Mouse (Mus musculus) limb, embryonic 14.5 days (tissue): Measurements from ENCODE around the gene Nos3. TPM values are rescaled to one million over a fixed set of nuclear protein-coding genes. Genes with fewer than 3 reads are reported as not detected.

Experiments
- ATAC-seq: fragments of 200-750 bp; cut with Nextera tagmentation; 2 replicates; pipeline ENCODE4 v1.8.0; 2017; ENCODE audit warnings: low read depth, moderate number of reproducible peaks, moderate TSS enrichment; ENCODE audit not compliant: low FRiP score
- DNase-seq: peaks from one replicate; pipeline ENCODE4 v3.0.0-alpha.2; 2015; ENCODE audit warnings: low spot score
- H3K27ac ChIP-seq: fragments of 300-500 bp; sonication (generic); replicated peaks from 2 replicates; pipeline ENCODE4 v1.5.1; 2014; ENCODE audit warnings: low read depth, mild to moderate bottlenecking, low read length, moderate library complexity, mixed read lengths
- H3K27me3 ChIP-seq: fragments of 300-500 bp; sonication (generic); 2 replicates; pipeline ENCODE4 v1.6.1; 2014; ENCODE audit warnings: low read length, mixed read lengths; ENCODE audit not compliant: control insufficient read depth, insufficient read depth
- H3K36me3 ChIP-seq: fragments of 300-500 bp; sonication (generic); 2 replicates; pipeline ENCODE4 v1.6.1; 2014; ENCODE audit warnings: mild to moderate bottlenecking, low read length, moderate library complexity, mixed read lengths; ENCODE audit not compliant: control insufficient read depth, insufficient read depth
- H3K4me1 ChIP-seq: fragments of 300-500 bp; sonication (generic); 2 replicates; pipeline ENCODE4 v1.6.1; 2014; ENCODE audit warnings: antibody characterized with exemption, low read length, mixed read lengths; ENCODE audit not compliant: control insufficient read depth, insufficient read depth
- H3K4me2 ChIP-seq: fragments of 300-500 bp; sonication (generic); replicated peaks from 2 replicates; pipeline ENCODE4 v1.6.1; 2014; ENCODE audit warnings: low read depth, mild to moderate bottlenecking, low read length, moderate library complexity; ENCODE audit not compliant: severe bottlenecking
- H3K4me3 ChIP-seq: fragments of 300-500 bp; sonication (generic); replicated peaks from 2 replicates; pipeline ENCODE4 v1.5.1; 2014; ENCODE audit warnings: low read length
- H3K9ac ChIP-seq: fragments of 300-500 bp; sonication (generic); 2 replicates; pipeline ENCODE4 v1.6.1; 2014; ENCODE audit warnings: mild to moderate bottlenecking, low read depth, low read length, moderate library complexity; ENCODE audit not compliant: severe bottlenecking
- H3K9me3 ChIP-seq: fragments of 300-500 bp; sonication (generic); 2 replicates; pipeline ENCODE4 v1.6.1; 2016; ENCODE audit warnings: low read length; ENCODE audit not compliant: control insufficient read depth
- POLR2A ChIP-seq: fragments of 200-500 bp; IDR thresholded peaks from 2 replicates; pipeline ENCODE4 v1.8.0; 2012; ENCODE audit warnings: inconsistent platforms, mild to moderate bottlenecking, moderate library complexity, borderline replicate concordance; ENCODE audit not compliant: insufficient read depth, insufficient read length; ENCODE audit errors: extremely low read depth
- WGBS: fragments of 180-500 bp; shearing (Covaris S2); extraction: QIAGEN DNeasy Blood & Tissue Kit; methylation state at CpG from one replicate; pipeline ENCODE4 v1.1.7; 2014; 5-methylcytosine and 5-hydroxymethylcytosine counted together
- polyA plus RNA-seq, 2 experiments: library from polyadenylated mRNA; depleted of rRNA in 1 of 2; stranded (reverse) in 1 of 2; unstranded in 1 of 2; fragments of >200 nt; fragmentation: Nextera tagmentation in 1 of 2; extraction: Ambion mirVana in 1 of 2; gene quantifications; 2 replicates each; pipeline versions ENCODE4 v1.2.1 to v1.2.3; 2012 to 2014

Nos3 gene
- polyA plus RNA-seq, 2 experiments: 4.8 to 7.3 TPM

DNA sequence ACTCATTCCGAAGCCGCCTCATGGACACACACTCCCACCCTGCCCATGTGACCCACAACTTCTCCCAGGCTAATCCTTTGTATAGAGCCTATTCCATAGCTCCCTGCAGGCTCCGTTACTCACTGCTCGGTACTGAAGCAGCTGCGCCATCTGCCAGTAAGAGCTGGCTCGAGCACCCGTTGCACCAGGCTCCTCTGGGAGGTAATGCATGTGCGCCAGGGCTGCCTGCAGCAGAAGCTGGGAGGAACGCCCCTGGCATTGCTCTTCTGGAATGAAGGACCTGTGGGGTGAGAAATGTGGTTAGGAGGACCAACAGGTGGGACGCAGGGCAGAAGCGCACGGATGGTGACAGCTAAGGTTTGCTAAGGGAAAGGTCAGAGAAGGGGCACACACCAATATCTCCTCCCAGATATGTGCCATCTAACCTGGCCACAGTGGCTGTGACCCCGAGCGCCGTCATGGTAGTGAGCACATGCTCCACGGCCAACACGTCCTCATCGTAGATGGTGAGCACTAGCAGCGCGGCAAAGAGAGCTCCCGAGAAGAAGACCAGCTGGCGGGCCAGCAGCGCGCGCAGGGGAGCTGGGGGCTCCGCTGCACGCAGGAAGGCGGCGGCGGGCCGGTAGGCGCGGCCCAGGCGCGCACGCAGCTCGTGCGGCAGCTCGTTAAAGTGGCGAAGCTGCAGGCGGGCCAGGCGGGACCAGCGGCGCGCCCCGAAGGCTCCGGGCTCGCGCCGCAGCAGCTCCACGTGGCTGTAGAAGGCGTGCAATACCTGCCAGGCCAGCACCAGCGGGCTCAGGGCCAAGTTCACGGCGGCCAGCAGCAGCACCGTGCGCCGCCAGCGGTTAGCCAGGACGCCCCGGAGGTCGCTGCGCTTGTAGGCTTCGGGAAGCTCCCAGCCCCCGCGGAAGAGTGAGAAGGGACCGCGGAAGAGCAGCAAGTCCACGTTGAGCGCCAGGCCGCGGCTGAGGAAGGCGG is 22.9 kb downstream of the Nos3 start:
- H3K27me3 ChIP-seq: 0 out of 2 replicates have a peak, but pooled peaks cover 16% of the 10 kb centered on the region
- DNase-seq: peak; percentile 58
- peak overlapping the region; percentile 99 for H3K4me2 ChIP-seq
- peak; percentile 28 for ATAC-seq
- peak overlapping the region; percentile 62 for H3K9ac ChIP-seq
- H3K27ac ChIP-seq: no peak overlapping the region
- H3K9me3 ChIP-seq: no peaks in the 10 kb centered on the region
- H3K36me3 ChIP-seq: no peaks in the 10 kb centered on the region
- under 1% methylated on average over 52 of the region's 73 CpGs for WGBS
- no peak for TF ChIP-seq POLR2A
- H3K4me1 ChIP-seq: peaks cover 11% of the 10 kb centered on the region
- peak overlapping the region; percentile 50 for H3K4me3 ChIP-seq

DNA sequence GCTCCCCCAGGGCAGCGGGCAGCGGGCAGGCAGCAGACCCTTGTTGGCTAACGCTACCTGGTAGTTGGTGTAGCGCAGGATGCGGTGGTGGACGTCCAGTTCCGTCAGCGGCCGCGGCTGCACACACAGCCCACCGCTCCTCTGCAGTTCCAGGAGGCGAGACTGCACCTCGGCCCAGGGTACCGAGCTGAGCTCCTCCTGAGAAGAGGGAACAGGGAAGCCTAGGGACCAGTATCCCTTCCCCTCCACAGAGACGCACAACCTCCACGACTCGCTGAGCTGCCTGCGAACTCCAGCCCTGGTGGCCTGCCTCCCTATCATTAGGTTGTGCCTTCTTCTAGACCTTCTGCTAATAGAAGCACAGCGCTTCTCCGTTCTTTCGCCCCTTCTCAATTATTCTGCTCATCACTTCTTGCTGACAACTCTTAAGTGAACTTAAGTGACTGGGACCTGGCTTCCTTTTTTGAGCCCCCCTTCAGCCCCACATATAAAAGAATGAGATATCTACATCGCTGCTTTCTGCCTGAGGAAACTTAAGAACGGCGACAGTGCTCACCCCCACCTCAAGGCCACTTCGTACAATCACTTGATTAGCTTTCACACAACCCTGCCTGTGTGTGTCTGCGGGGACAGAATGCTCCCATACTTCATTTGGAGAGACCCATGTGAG is 23.8 kb downstream of the Nos3 start:
- Histone ChIP-seq H3K36me3 (no peaks in the 10 kb centered on the region), H3K4me2 (peak overlapping the region; percentile 99), H3K9ac (peak overlapping the region; percentile 62), H3K9me3 (no peaks in the 10 kb centered on the region), H3K4me3 (peak overlapping the region; percentile 50), H3K27ac (no peak overlapping the region), H3K27me3 (0 out of 2 replicates have a peak, but pooled peaks cover 16% of the 10 kb centered on the region), H3K4me1 (peaks cover 11% of the 10 kb centered on the region)
- TF ChIP-seq POLR2A: no peak
- ATAC-seq: no peak
- 21% methylated on average over 26 of the region's 26 CpGs for WGBS
- no peak for DNase-seq

DNA sequence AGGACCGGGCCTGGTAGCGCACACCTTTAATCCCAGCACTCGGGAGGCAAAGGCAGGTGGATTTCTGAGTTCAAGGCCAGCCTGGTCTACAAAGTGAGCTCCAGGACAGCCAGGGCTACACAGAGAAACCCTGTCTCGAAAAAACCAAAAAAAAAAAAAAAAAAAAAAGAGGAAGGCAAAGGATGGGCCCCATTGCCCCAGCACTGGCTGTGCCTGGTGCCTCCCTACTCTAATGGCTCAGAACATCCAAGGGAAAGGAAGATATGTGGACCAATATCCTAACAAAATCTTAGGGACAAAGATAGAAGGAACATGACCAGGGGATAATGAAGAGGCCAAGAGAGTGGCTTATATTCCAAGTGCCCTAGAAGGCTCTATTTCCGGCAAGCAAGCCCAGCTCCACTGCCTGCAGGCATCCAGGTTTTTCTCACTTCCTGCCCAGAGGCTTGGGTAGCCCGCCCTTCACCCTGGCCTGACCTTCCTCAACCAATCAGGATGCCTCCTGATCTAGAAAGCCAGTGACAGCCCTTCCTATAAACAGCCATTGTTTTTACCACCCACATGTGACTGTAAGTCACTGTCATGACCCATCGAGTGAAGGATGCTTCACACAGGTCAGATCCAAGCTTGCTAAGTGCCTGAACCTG is 24.5 kb downstream of the Nos3 start:
- TF ChIP-seq POLR2A: no peak
- Histone ChIP-seq H3K4me3 (no peak overlapping the region), H3K4me1 (peaks cover 6% of the 10 kb centered on the region), H3K27me3 (0 out of 2 replicates have a peak, but pooled peaks cover 16% of the 10 kb centered on the region), H3K36me3 (no peaks in the 10 kb centered on the region), H3K9ac (no peak overlapping the region), H3K4me2 (no peak overlapping the region), H3K9me3 (no peaks in the 10 kb centered on the region), H3K27ac (no peak overlapping the region)
- ATAC-seq (no peak), DNase-seq (no peak)
- WGBS: 47% methylated on average over 6 of the region's 7 CpGs

DNA sequence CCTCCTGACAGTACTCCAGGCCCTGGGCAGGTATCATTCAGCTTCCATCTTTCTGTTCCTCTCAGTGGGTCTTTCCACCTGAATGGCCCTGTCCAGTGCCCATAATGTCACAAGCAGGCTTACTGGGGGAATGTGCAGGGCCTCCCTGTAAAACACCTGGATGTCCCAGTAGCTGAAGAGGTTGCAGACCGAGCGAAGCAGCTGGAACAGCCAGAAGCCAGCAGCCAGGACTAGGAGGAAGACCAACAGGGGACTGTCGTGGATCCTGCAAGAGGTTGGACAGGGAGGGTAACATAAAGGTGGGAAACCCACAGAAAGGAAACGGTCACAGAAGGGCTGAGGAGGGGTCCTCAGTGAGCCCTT is 25.0 kb downstream of the Nos3 start:
- H3K4me1 ChIP-seq: peaks cover 6% of the 10 kb centered on the region
- H3K27ac ChIP-seq: no peak overlapping the region
- TF ChIP-seq POLR2A: no peak
- no peak overlapping the region for H3K4me3 ChIP-seq
- ATAC-seq (no peak), DNase-seq (no peak)
- H3K9me3 ChIP-seq: no peaks in the 10 kb centered on the region
- H3K4me2 ChIP-seq: no peak overlapping the region
- no peaks in the 10 kb centered on the region for H3K36me3 ChIP-seq
- H3K27me3 ChIP-seq: 0 out of 2 replicates have a peak, but pooled peaks cover 16% of the 10 kb centered on the region
- no peak overlapping the region for H3K9ac ChIP-seq
- 62% methylated on average over 4 of the region's 4 CpGs for WGBS

DNA sequence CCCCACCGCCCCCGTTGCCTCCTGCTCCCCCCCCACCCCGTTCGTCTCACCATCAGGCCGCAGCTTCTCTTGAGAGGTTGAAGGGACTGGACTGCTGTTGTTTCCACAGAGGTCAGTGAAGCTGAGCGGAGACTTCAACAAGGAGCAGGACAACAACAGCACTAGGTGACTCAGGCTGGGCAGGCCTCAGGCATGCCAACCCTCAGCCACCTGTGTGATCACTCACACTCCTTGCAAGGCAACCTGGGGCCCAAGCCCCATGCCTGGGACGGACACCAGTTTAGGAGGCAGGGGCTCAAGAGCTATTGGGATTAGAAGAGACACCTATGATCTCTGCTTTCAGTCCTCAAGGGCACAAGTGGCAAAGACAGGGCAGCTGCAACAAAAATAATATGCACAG is 27.3 kb downstream of the Nos3 start, which contains the start of gene Atg9b:
TSS of gene Atg9b (minus strand) at position 280 of the 400 bp plus-strand sequence.
- DNase-seq (no peak), ATAC-seq (no peak)
- Histone ChIP-seq H3K9ac (no peak within 1 kb of the TSS), H3K27ac (no peak within 1 kb of the TSS), H3K4me1 (peaks cover 6% of the 10 kb centered on the region), H3K27me3 (0 out of 2 replicates have a peak, but pooled peaks cover 13% of the 10 kb centered on the region), H3K9me3 (no peaks in the 10 kb centered on the region), H3K4me2 (no peak within 1 kb of the TSS), H3K36me3 (peaks cover 3% of the 10 kb centered on the region; the same call in 1 of the 2 replicates), H3K4me3 (no peak within 1 kb of the TSS)
- no peak for TF ChIP-seq POLR2A
- WGBS: 85% methylated on average over 7 of the region's 7 CpGs
